Mouse (Mus musculus): ENCODE measurements around the gene Prickle2. TPM values are rescaled to one million over a fixed set of nuclear protein-coding genes. Genes with fewer than 3 reads are reported as not detected.

The Prickle2 gene
- 18.1 TPM for polyA plus RNA-seq (2021)

GRCm38 (mm10) chr6:92706145-92706466 lies at the start of gene Prickle2:
TSS of gene Prickle2 (minus strand) at chr6:92706155.
- no peak for TF ChIP-seq CTCF (IDR thresholded peaks at IDR 0.05)
- CTCF ChIA-PET: interaction anchor here (0.9 to 1.0 kb wide), 2 partner anchors 19 to 22 kb away, joined by 4 to 5 read pairs; no protein-coding TSS in a partner anchor
- POLR2A ChIA-PET: interaction anchor here (1.0 kb wide), 1 partner anchor 23 kb away, joined by 4 read pairs; no protein-coding TSS in a partner anchor

GRCm38 (mm10) chr6:92752737-92753136 lies 46.8 kb upstream of the Prickle2 start:
- no peak for TF ChIP-seq CTCF (IDR thresholded peaks at IDR 0.05)
- no peak for DNase-seq (ENCODE audit: low read depth, low spot score)
- in situ Hi-C loops (cut with MboI; ENCODE audit: low pct_unique_long_range_greater_than_20kb): no loop called here
- ChIA-PET CTCF (interaction anchor here (1.8 kb wide), 1 partner anchor 8 kb away, joined by 7 read pairs; no protein-coding TSS in a partner anchor), POLR2A (no interaction called here)
- no peak for ATAC-seq
- H3K27me3 ChIP-seq: no peaks in the 10 kb centered on the region

More at GRCm38 (mm10) chr6:92706145-92706466, at the start of gene Prickle2:
- ATAC-seq (peak; percentile 91), DNase-seq (ENCODE audit: low read depth, low spot score) (no peak)
- H3K27me3 ChIP-seq: no peaks in the 10 kb centered on the region
- in situ Hi-C loops (cut with MboI; ENCODE audit: low pct_unique_long_range_greater_than_20kb): no loop called here

GRCm38 (mm10) chr6:92749420-92749819 lies 43.5 kb upstream of the Prickle2 start:
- ATAC-seq: no peak

DNA sequence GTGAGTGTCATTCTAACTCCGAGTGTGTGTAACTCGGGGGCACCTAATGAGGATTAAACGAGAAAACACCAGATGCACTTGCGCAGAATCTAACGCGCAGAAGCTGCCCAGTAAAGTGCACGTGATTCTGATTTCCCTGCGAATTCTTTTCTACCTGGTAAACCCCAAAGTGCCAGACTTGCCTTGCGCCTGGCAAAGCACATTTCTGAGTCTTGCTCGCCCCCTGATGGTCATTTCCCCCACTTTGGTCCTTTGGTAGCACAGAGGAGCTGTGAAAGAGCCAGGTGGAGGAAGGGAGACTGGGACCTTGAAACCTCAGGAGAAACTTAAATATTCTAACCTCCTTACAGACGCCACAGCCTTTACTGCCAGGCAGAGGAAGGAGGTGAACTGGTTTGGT lies 37.6 kb upstream of the Prickle2 start:
- DNase-seq (ENCODE audit: low read depth, low spot score): peak; percentile 22
- CTCF ChIA-PET: interaction anchor here (0.9 to 2.1 kb wide), 15 partner anchors 10 to 479 kb away, joined by 3 to 14 read pairs (median 5); no protein-coding TSS in a partner anchor
- POLR2A ChIA-PET: no interaction called here
- peak; percentile 93 for TF ChIP-seq CTCF (IDR thresholded peaks at IDR 0.05)
- no peaks in the 10 kb centered on the region for H3K27me3 ChIP-seq
- ATAC-seq: peak; percentile 44
- in situ Hi-C loops (cut with MboI; ENCODE audit: low pct_unique_long_range_greater_than_20kb): loop anchor here (5.0 kb wide), 1 partner anchor 456 kb away; no protein-coding TSS in a partner anchor

More at GRCm38 (mm10) chr6:92749420-92749819, 43.5 kb upstream of the Prickle2 start:
- TF ChIP-seq CTCF (IDR thresholded peaks at IDR 0.05): no peak
- no peak for DNase-seq (ENCODE audit: low read depth, low spot score)
- in situ Hi-C loops (cut with MboI; ENCODE audit: low pct_unique_long_range_greater_than_20kb): no loop called here
- H3K27me3 ChIP-seq: no peaks in the 10 kb centered on the region
- ChIA-PET POLR2A (no interaction called here), CTCF (interaction anchor here (1.2 to 1.5 kb wide), 2 partner anchors 12 to 463 kb away, joined by 3 read pairs; no protein-coding TSS in a partner anchor)

GRCm38 (mm10) chr6:92737116-92737515 lies 31.2 kb upstream of the Prickle2 start:
- no peaks in the 10 kb centered on the region for H3K27me3 ChIP-seq
- DNase-seq (ENCODE audit: low read depth, low spot score) (peak; percentile 33), ATAC-seq (no peak)
- CTCF ChIA-PET: interaction anchor here (0.9 to 2.3 kb wide), 5 partner anchors 9 to 450 kb away, joined by 3 to 9 read pairs (median 5); no protein-coding TSS in a partner anchor
- in situ Hi-C loops (cut with MboI; ENCODE audit: low pct_unique_long_range_greater_than_20kb): no loop called here
- no peak for TF ChIP-seq CTCF (IDR thresholded peaks at IDR 0.05)
- POLR2A ChIA-PET: no interaction called here

DNA sequence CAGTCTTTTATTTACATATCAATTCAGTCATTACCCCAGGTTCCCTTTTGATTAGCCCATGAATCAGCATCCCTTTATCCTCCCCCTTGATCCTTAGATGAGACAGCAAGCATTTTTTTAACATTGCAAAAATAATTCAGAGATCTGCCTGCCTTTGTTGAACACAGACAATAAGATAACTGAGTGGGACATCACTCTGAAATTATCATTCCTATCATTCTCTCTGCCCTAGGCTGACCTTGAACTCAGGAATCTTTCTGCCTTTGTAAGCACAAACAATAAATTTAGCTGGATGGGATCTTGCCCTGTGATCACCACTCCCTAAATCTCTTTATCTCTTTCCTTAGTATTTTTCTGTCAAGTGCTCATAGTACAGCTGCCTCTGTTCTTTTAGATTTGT lies 27.7 kb upstream of the Prickle2 start:
- DNase-seq (ENCODE audit: low read depth, low spot score) (no peak), ATAC-seq (no peak)
- TF ChIP-seq CTCF (IDR thresholded peaks at IDR 0.05): no peak
- POLR2A ChIA-PET: no interaction called here
- H3K27me3 ChIP-seq: no peaks in the 10 kb centered on the region
- CTCF ChIA-PET: no interaction called here
- in situ Hi-C loops (cut with MboI; ENCODE audit: low pct_unique_long_range_greater_than_20kb): no loop called here

GRCm38 (mm10) chr6:92728514-92728913 lies 22.6 kb upstream of the Prickle2 start:
- ATAC-seq (no peak), DNase-seq (ENCODE audit: low read depth, low spot score) (no peak)
- no peak for TF ChIP-seq CTCF (IDR thresholded peaks at IDR 0.05)
- in situ Hi-C loops (cut with MboI; ENCODE audit: low pct_unique_long_range_greater_than_20kb): loop anchor here (5.0 kb wide), 1 partner anchor 246 kb away; no protein-coding TSS in a partner anchor
- no peaks in the 10 kb centered on the region for H3K27me3 ChIP-seq
- POLR2A ChIA-PET: interaction anchor here (0.7 to 1.1 kb wide), 3 partner anchors 23 to 443 kb away, joined by 3 to 4 read pairs (median 4); partner anchors contain the start of gene Prickle2
- CTCF ChIA-PET: interaction anchor here (0.8 to 4.7 kb wide), 18 partner anchors 9 to 323 kb away, joined by 3 to 51 read pairs (median 4); partner anchors contain the start of gene Prickle2

GRCm38 (mm10) chr6:92728084-92728483 lies 22.1 kb upstream of the Prickle2 start:
- CTCF ChIA-PET: interaction anchor here (0.6 to 4.7 kb wide), 24 partner anchors 8 to 1355 kb away, joined by 3 to 51 read pairs (median 3); partner anchors contain the start of gene Prickle2
- TF ChIP-seq CTCF (IDR thresholded peaks at IDR 0.05): peak; percentile 96

GRCm38 (mm10) chr6:92727351-92727986 lies 21.5 kb upstream of the Prickle2 start:
- CTCF ChIA-PET: interaction anchor here (0.6 to 4.7 kb wide), 21 partner anchors 11 to 1356 kb away, joined by 3 to 51 read pairs (median 3); partner anchors contain the start of gene Prickle2
- in situ Hi-C loops (cut with MboI; ENCODE audit: low pct_unique_long_range_greater_than_20kb): loop anchor here (5.0 kb wide), 1 partner anchor 245 kb away; no protein-coding TSS in a partner anchor
- no peak for DNase-seq (ENCODE audit: low read depth, low spot score)
- TF ChIP-seq CTCF (IDR thresholded peaks at IDR 0.05): no peak
- no peak for ATAC-seq
- H3K27me3 ChIP-seq: no peaks in the 10 kb centered on the region
- POLR2A ChIA-PET: interaction anchor here (0.6 kb wide), 1 partner anchor 35 kb away, joined by 3 read pairs; no protein-coding TSS in a partner anchor

More at GRCm38 (mm10) chr6:92728084-92728483, 22.1 kb upstream of the Prickle2 start:
- H3K27me3 ChIP-seq: no peaks in the 10 kb centered on the region
- in situ Hi-C loops (cut with MboI; ENCODE audit: low pct_unique_long_range_greater_than_20kb): loop anchor here (5.0 kb wide), 1 partner anchor 246 kb away; no protein-coding TSS in a partner anchor
- ATAC-seq (no peak), DNase-seq (ENCODE audit: low read depth, low spot score) (no peak)
- POLR2A ChIA-PET: interaction anchor here (0.7 to 1.1 kb wide), 3 partner anchors 22 to 443 kb away, joined by 3 to 4 read pairs (median 4); partner anchors contain the start of gene Prickle2

DNA sequence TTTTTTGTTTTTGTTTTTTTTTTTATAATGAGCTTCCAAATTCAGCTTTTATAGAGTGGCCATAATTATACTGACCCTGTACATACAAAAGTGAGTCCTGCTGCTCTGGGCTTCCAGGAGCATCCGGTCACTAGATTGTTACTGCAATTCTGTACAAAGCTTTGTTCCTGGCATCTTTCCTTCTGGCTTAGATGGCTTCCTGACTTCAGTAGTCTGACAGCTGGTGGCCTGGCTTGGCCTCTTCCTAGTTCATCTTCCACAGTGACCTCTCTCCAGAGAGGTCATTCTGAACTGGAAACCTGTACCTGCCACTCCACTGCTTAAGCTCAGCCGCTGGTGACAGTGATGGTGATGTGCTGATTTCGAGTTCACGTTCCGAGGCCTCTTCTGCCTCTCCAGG lies 20.2 kb upstream of the Prickle2 start:
- H3K27me3 ChIP-seq: no peaks in the 10 kb centered on the region
- ChIA-PET POLR2A (interaction anchor here (0.6 kb wide), 1 partner anchor 57 kb away, joined by 3 read pairs; no protein-coding TSS in a partner anchor), CTCF (interaction anchor here (0.8 to 4.7 kb wide), 3 partner anchors 11 to 38 kb away, joined by 3 to 51 read pairs (median 3); no protein-coding TSS in a partner anchor)
- TF ChIP-seq CTCF (IDR thresholded peaks at IDR 0.05): no peak
- ATAC-seq (no peak), DNase-seq (ENCODE audit: low read depth, low spot score) (no peak)
- in situ Hi-C loops (cut with MboI; ENCODE audit: low pct_unique_long_range_greater_than_20kb): loop anchor here (5.0 kb wide), 1 partner anchor 244 kb away; no protein-coding TSS in a partner anchor

Measured in Patski (cell line).